Mouse (Mus musculus): ENCODE data around the gene Umad1. TPM values are rescaled to one million over a fixed set of nuclear protein-coding genes. Genes with fewer than 3 reads are reported as not detected.

The Umad1 gene
- total RNA-seq, 2 experiments from 2014 or later = 28.5 to 32.0 TPM

GRCm38 (mm10) chr6:8467667-8468337, 208.7 kb downstream of the Umad1 start:
- DNase-seq (ENCODE audit: extremely low spot score in 1 of 2, low spot score in 1 of 2) = no peak

DNA sequence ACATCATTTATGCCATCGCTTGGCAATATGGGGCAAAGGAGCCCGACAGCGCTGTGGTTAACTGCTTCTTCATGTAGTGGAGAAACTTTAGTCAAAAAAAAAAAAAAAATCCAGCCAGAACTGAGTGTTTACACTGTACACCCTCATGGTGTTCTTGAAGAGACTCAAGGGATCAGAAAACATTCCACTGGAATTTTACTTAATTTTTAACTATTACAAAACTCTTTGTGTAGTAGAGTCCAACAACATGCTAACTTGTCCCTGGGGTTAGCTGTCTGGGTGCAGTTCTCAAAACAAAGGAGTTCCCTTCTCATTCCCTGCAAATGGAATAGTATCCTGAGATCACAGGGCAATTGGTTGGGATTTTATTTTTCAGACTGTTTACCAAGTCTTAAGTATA, 210.8 kb downstream of the Umad1 start:
- DNase-seq (ENCODE audit: extremely low spot score in 1 of 2, low spot score in 1 of 2) = no peak

GRCm38 (mm10) chr6:8472125-8472524, 213.0 kb downstream of the Umad1 start:
- no peak for DNase-seq (ENCODE audit: extremely low spot score in 1 of 2, low spot score in 1 of 2)

DNA sequence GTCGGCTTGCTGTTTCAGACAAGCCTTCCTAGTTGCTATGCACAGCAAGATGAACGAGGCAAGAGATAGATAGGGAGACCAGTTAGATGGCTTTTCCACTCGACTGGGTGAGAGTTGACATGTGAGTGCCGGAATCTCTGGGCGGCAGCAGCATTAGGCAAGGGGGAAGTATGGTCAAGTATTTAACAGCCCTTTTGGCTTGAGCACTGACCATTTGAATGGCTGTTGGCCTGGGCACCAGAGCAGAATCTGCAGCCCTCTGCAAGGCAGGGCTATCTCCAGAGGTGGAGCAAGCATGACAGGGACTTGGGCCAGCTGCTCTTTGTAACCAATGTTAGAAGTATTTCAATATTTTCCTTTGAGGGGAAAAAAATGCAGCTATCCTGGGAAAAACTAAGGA, 213.8 kb downstream of the Umad1 start:
- DNase-seq (ENCODE audit: extremely low spot score in 1 of 2, low spot score in 1 of 2) = no peak

DNA sequence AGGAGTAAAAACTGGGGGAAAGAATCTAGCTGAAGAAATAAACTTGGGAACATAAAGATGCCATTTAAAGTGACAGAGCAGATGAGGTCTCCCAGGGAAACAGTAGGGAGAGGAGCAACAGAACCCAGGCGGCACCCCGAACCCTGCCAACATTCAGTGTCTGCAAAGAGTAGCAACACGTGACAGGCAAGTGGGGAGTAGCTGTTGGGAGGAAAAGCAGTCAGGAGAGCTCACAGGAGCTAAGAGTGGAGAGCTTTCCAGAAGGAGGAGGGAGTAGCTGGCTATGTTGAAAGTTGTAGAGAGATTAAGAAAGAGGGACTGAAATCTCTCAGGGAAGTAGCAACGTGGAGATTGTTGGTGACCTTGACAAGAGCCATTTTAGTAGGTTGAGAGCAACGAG, 214.4 kb downstream of the Umad1 start:
- no peak for DNase-seq (ENCODE audit: extremely low spot score in 1 of 2, low spot score in 1 of 2)

- DNase-seq (ENCODE audit: extremely low spot score in 1 of 2, low spot score in 1 of 2) = no peak
These were observed 215.2 kb downstream of the Umad1 start for GRCm38 (mm10) chr6:8474316-8474715.

- DNase-seq (ENCODE audit: extremely low spot score in 1 of 2, low spot score in 1 of 2) = no peak
These were observed 215.7 kb downstream of the Umad1 start for GRCm38 (mm10) chr6:8474820-8475219.

- DNase-seq (ENCODE audit: extremely low spot score in 1 of 2, low spot score in 1 of 2) = no peak
These were observed 220.1 kb downstream of the Umad1 start for GRCm38 (mm10) chr6:8479176-8479575.

DNA sequence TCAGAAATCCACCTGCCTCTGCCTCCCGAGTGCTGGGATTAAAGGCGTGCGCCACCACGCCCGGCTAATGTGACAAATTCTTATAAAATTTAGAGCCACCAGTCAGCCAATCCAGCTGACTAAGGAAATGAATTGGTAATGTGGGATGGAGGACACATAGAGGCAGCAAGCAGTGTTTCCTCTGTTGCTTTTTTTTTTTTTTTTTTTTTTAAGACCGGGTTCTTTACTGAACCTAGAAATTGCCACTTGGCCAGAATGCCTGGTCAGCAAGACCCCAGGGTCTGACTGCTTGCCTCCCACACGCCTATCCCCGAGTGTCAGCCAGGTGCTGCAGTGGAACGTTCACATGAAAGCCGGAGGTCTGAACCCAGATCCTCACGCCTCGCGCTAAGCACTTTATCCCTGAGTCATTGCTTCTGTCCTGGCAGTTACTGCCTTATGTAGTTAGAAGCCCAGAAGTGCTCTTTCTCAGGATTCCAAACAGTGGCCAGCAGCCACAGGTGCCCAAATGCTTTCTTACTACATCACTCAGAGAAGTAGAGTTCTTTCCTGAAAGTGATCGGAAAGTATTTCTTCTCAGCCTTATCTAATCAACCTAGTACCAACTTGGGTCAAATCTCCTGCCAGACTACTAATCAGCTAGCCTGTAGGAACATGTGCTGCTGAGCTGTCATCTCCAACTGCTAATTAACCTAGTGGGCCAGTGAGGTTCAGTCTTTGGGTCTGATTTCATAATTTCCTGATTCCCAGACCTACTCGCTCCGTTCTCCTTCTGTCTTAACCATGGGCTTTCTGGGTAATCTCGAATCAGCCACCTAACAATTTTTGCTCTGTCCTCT, 225.6 kb downstream of the Umad1 start:
- no peak for DNase-seq (ENCODE audit: extremely low spot score in 1 of 2, low spot score in 1 of 2)

GRCm38 (mm10) chr6:8485414-8486175, 226.5 kb downstream of the Umad1 start:
- no peak for DNase-seq (ENCODE audit: extremely low spot score in 1 of 2, low spot score in 1 of 2)

DNA sequence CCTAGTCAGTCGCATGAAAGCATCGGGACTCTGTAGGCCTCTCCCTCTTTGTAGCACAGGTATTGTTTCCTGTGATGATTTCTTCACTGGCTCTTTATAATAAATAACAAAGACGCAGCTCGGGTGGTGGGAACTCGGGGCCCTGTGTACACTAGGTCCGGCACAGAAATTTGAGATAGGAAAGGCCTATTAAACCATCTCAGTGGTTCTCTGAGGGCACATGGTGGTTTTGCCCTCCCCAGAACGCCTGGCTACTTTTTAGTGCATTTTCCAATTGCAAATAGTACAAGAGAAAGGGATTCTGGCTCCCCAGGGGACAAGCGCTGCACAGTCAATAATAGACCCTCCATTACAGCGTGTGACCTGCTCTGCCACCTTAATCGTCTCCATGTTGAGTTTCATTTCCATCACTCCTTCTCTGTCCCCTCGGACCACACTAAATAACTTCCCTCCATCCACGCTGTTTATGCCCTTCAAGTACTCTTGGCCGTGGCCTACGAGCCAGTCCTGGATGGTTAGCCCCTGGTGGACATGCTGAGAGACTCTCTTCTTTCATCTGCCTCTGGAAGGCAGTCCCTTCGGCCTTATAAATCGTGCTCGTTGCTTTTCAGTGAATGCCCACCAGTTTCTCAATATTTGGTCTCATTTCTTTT, 227.4 kb downstream of the Umad1 start:
- no peak for DNase-seq (ENCODE audit: extremely low spot score in 1 of 2, low spot score in 1 of 2)

GRCm38 (mm10) chr6:8487044-8487853, 228.2 kb downstream of the Umad1 start:
- no peak for DNase-seq (ENCODE audit: extremely low spot score in 1 of 2, low spot score in 1 of 2)

DNA sequence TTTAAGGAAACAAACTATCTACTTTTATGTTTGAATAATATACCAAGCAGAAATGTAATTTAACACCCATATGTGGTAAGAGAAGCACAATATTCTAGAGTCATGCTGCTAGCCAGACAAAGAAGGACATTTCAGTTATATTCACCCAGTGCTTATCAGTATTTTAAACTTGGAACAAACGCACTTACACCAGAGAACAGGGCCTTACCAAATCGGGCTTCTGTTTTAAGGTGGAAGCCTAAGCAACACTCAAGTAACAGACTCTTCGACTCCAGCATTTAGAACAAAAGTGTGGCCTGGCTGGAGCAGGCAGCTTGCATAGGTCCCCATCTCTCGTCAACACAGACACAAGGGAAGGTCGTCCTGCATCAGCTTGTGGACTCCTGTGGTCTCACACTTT, 229.2 kb downstream of the Umad1 start:
- no peak for DNase-seq (ENCODE audit: extremely low spot score in 1 of 2, low spot score in 1 of 2)

DNA sequence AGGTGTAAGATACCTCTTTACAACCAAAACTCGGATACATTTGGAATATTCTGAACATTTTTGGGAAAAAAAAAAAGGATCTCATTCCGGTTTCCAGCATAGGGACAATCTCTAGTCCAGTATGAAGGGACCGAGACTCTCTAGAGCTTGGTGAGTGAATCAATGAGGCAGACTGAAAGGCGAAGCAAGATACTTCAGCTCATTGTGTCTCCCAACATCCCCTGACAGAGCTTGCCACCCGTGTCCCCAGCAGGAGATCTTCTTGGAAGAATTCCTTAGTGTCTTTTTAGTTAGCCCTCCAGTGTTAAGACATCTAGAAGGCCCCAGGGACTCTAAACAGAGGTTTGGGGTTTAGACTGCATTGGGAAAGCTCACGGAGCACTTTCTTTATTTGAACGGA, 230.2 kb downstream of the Umad1 start:
- DNase-seq (ENCODE audit: extremely low spot score in 1 of 2, low spot score in 1 of 2) = no peak

DNA sequence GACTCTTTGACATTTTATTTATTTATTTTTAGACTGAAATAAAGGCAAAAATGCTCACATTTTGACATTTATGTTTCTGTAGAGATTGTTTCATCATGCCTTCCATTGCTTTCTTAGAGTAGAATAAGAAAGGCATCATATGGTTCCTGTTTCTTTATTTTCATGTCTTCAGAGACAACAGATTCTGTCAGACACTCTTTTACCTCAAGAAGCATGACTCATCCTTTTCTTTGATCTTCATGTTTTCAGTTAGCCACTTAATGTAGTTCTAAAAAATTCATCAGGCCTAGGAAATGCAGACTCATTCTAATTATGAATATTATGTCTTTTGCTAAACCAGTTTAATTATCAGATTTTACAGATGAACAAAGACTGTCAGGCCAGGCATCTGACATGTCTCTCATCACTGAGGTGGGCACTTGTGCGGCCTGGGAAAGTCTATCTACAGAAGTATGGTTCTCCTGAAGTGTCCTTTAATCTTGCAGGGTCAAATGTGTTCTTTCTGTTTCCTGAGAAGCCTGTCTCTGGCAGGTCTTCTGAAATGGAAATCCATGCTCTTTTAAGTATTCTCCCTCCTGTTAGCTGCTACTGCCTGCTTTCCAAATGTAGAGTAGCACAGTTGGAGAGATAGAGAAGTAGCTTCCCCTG, 231.0 kb downstream of the Umad1 start:
- DNase-seq (ENCODE audit: extremely low spot score in 1 of 2, low spot score in 1 of 2) = no peak

GRCm38 (mm10) chr6:8492248-8492647, 233.2 kb downstream of the Umad1 start:
- DNase-seq (ENCODE audit: extremely low spot score in 1 of 2, low spot score in 1 of 2) = no peak

- DNase-seq (ENCODE audit: extremely low spot score in 1 of 2, low spot score in 1 of 2) = no peak
These were observed 236.2 kb downstream of the Umad1 start for GRCm38 (mm10) chr6:8495109-8495826.

- DNase-seq (ENCODE audit: extremely low spot score in 1 of 2, low spot score in 1 of 2) = no peak
These were observed 236.7 kb downstream of the Umad1 start for GRCm38 (mm10) chr6:8495827-8496222.
